Mouse (Mus musculus): ENCODE data around the gene Irs3.

GRCm38 (mm10) chr5:137686127-137686790 is 40.7 kb upstream of the Irs3 start:
- no peak for TF ChIP-seq CTCF (IDR thresholded peaks at IDR 0.05)
- no peak for TF ChIP-seq EP300 (IDR thresholded peaks at IDR 0.05)
